Mouse (Mus musculus) stomach, postnatal 0 days (tissue): ENCODE measurements around the gene Ost4. TPM values are rescaled to one million over a fixed set of nuclear protein-coding genes. Genes with fewer than 3 reads are reported as not detected.

ENCODE experiments used
- ATAC-seq: fragments of 200-750 bp; cut with Nextera tagmentation; 2 replicates; pipeline ENCODE4 v1.8.0; 2017; ENCODE audit not compliant: low FRiP score, low TSS enrichment
- DNase-seq: peaks from one replicate; pipeline ENCODE4 v3.0.0-alpha.2; 2016; ENCODE audit warnings: low spot score
- H3K27ac ChIP-seq: fragments of 300-500 bp; sonication (generic); replicated peaks from 2 replicates; pipeline ENCODE4 v1.5.1; 2014; ENCODE audit warnings: mild to moderate bottlenecking, control low read depth
- H3K27me3 ChIP-seq: fragments of 300-500 bp; sonication (generic); 2 replicates; pipeline ENCODE4 v1.6.1; 2014; ENCODE audit warnings: low read length; ENCODE audit not compliant: control insufficient read depth, insufficient read depth
- H3K36me3 ChIP-seq: fragments of 300-500 bp; sonication (generic); 2 replicates; pipeline ENCODE4 v1.6.1; 2014; ENCODE audit warnings: low read length, mixed read lengths; ENCODE audit not compliant: control insufficient read depth, insufficient read depth
- H3K4me1 ChIP-seq: fragments of 300-500 bp; sonication (generic); replicated peaks from 2 replicates; pipeline ENCODE4 v1.6.1; 2014; ENCODE audit warnings: antibody characterized with exemption; ENCODE audit not compliant: control insufficient read depth, insufficient read depth
- H3K4me2 ChIP-seq: fragments of 300-500 bp; sonication (generic); replicated peaks from 2 replicates; pipeline ENCODE4 v1.6.1; 2014; ENCODE audit warnings: low read depth, mild to moderate bottlenecking, control low read depth, moderate library complexity
- H3K4me3 ChIP-seq: fragments of 300-500 bp; sonication (generic); 2 replicates; pipeline ENCODE4 v1.5.1; 2014; ENCODE audit warnings: low read depth, low read length, control low read depth
- H3K9ac ChIP-seq: fragments of 300-500 bp; sonication (generic); 2 replicates; pipeline ENCODE4 v1.6.1; 2014; ENCODE audit warnings: mild to moderate bottlenecking, low read length, control low read depth, mixed read lengths
- H3K9me3 ChIP-seq: fragments of 300-500 bp; sonication (generic); 2 replicates; pipeline ENCODE4 v1.6.1; 2016; ENCODE audit warnings: low read length; ENCODE audit not compliant: control insufficient read depth
- CTCF ChIP-seq: IDR thresholded peaks from 2 replicates; pipeline ENCODE4 v1.5.1; 2016; ENCODE audit warnings: antibody characterized with exemption, low read depth, mild to moderate bottlenecking, moderate library complexity
- EP300 ChIP-seq: optimal IDR thresholded peaks from 2 replicates; pipeline ENCODE3; 2016; ENCODE audit warnings: antibody characterized with exemption
- WGBS: fragments of 180-500 bp; shearing (Covaris S2); extraction: QIAGEN DNeasy Blood & Tissue Kit; methylation state at CpG from one replicate; pipeline ENCODE4 v1.1.7; 2014; 5-methylcytosine and 5-hydroxymethylcytosine counted together
- polyA plus RNA-seq: library from polyadenylated mRNA; unstranded; fragments of >200 nt; fragmentation: Nextera tagmentation; extraction: Ambion mirVana; gene quantifications from 2 replicates; pipeline ENCODE4 v1.2.1, GENCODE M21; 2015

Ost4 gene
- polyA plus RNA-seq, 1 experiment from 2014 or later, result 397 TPM

- H3K4me2 ChIP-seq, result no peak overlapping the region
- no peaks in the 10 kb centered on the region for H3K27me3 ChIP-seq
- peak; percentile 13; the same call in 1 of the 2 replicates for ATAC-seq
- no peak overlapping the region for H3K9ac ChIP-seq
- WGBS, result 25% methylated on average over 6 of the region's 6 CpGs
- H3K4me3 ChIP-seq, result no peak overlapping the region
- H3K36me3 ChIP-seq, result peaks cover 23% of the 10 kb centered on the region
- no peaks in the 10 kb centered on the region for H3K9me3 ChIP-seq
- TF ChIP-seq CTCF (no peak), EP300 (no peak)
- no peak for DNase-seq
- H3K27ac ChIP-seq, result no peak overlapping the region
- no peaks in the 10 kb centered on the region for H3K4me1 ChIP-seq
These were observed 29.0 kb downstream of the Ost4 start for GRCm38 (mm10) chr5:30878616-30879015.

- Histone ChIP-seq H3K27ac (no peak overlapping the region), H3K36me3 (peaks cover 37% of the 10 kb centered on the region), H3K4me2 (no peak overlapping the region), H3K4me3 (no peak overlapping the region), H3K4me1 (no peaks in the 10 kb centered on the region), H3K9me3 (no peaks in the 10 kb centered on the region), H3K9ac (no peak overlapping the region), H3K27me3 (no peaks in the 10 kb centered on the region)
- TF ChIP-seq EP300 (no peak), CTCF (no peak)
- ATAC-seq, result no peak
- 85% methylated on average over 7 of the region's 7 CpGs for WGBS
- DNase-seq, result no peak
These were observed 33.2 kb downstream of the Ost4 start for GRCm38 (mm10) chr5:30874365-30874764.

- 93% methylated on average over 9 of the region's 9 CpGs for WGBS
- Histone ChIP-seq H3K36me3 (peaks cover 35% of the 10 kb centered on the region), H3K27me3 (no peaks in the 10 kb centered on the region), H3K4me1 (0 out of 2 replicates have a peak, but pooled peaks cover 2% of the 10 kb centered on the region), H3K9ac (no peak overlapping the region), H3K4me2 (no peak overlapping the region), H3K4me3 (no peak overlapping the region), H3K9me3 (no peaks in the 10 kb centered on the region), H3K27ac (no peak overlapping the region)
- ATAC-seq (no peak), DNase-seq (no peak)
- no peak for TF ChIP-seq EP300
- no peak for TF ChIP-seq CTCF
These were observed 35.0 kb downstream of the Ost4 start for GRCm38 (mm10) chr5:30872574-30872973.

GRCm38 (mm10) chr5:30870131-30870406 is 37.5 kb downstream of the Ost4 start:
- DNase-seq (no peak), ATAC-seq (no peak)
- no peak for TF ChIP-seq CTCF
- Histone ChIP-seq H3K27me3 (no peaks in the 10 kb centered on the region), H3K27ac (peak overlapping the region; percentile 65), H3K36me3 (peaks cover 23% of the 10 kb centered on the region), H3K9me3 (no peaks in the 10 kb centered on the region), H3K4me2 (peak overlapping the region; percentile 84), H3K4me3 (peak overlapping the region; percentile 89), H3K9ac (peak overlapping the region; percentile 93), H3K4me1 (0 out of 2 replicates have a peak, but pooled peaks cover 2% of the 10 kb centered on the region)
- 13% methylated on average over 2 of the region's 2 CpGs for WGBS

- H3K4me2 ChIP-seq, result peak overlapping the region; percentile 84
- DNase-seq, result peak; percentile 93
- H3K4me1 ChIP-seq, result 0 out of 2 replicates have a peak, but pooled peaks cover 2% of the 10 kb centered on the region
- peaks cover 22% of the 10 kb centered on the region for H3K36me3 ChIP-seq
- ATAC-seq, result peak; percentile 92
- peak overlapping the region; percentile 93 for H3K9ac ChIP-seq
- TF ChIP-seq EP300 (no peak), CTCF (peak; percentile 25; the same call in 1 of the 2 replicates)
- H3K27me3 ChIP-seq, result no peaks in the 10 kb centered on the region
- peak overlapping the region; percentile 89 for H3K4me3 ChIP-seq
- H3K9me3 ChIP-seq, result no peaks in the 10 kb centered on the region
- peak overlapping the region; percentile 65 for H3K27ac ChIP-seq
- 0% methylated on average over 63 of the region's 63 CpGs for WGBS
These were observed 38.0 kb downstream of the Ost4 start for GRCm38 (mm10) chr5:30869405-30870130.

- no peaks in the 10 kb centered on the region for H3K9me3 ChIP-seq
- H3K27me3 ChIP-seq, result no peaks in the 10 kb centered on the region
- H3K4me2 ChIP-seq, result peak overlapping the region; percentile 84
- WGBS, result 18% methylated on average over 9 of the region's 9 CpGs
- ATAC-seq, result no peak
- H3K4me1 ChIP-seq, result 0 out of 2 replicates have a peak, but pooled peaks cover 2% of the 10 kb centered on the region
- H3K36me3 ChIP-seq, result peaks cover 17% of the 10 kb centered on the region
- H3K9ac ChIP-seq, result no peak overlapping the region; the same call in 1 of the 2 replicates
- H3K4me3 ChIP-seq, result peak overlapping the region; percentile 89
- no peak overlapping the region for H3K27ac ChIP-seq
- DNase-seq, result no peak
- no peak for TF ChIP-seq CTCF
- no peak for TF ChIP-seq EP300
These were observed 38.6 kb downstream of the Ost4 start for GRCm38 (mm10) chr5:30868981-30869380.
